Mouse (Mus musculus): ENCODE results near the gene Saxo1. TPM values are rescaled to one million over a fixed set of nuclear protein-coding genes. Genes with fewer than 3 reads are reported as not detected.

The Saxo1 gene
- total and polyA plus RNA-seq, 3 experiments = 0.16 TPM; not detected in 2

GRCm38 (mm10) chr4:86396672-86397288, 161.3 kb downstream of the Saxo1 start:
- Histone ChIP-seq H3K27ac (0 out of 2 replicates have a peak overlapping the region, but pooled peaks have one; percentile 47), H3K9ac (ENCODE audit: low read depth, low read length) (no peak overlapping the region), H3K4me3 (no peak overlapping the region), H3K36me3 (ENCODE audit: control insufficient read depth, insufficient read depth, low read length) (peaks cover 8% of the 10 kb centered on the region), H3K79me2 (replicated peaks; ENCODE audit: control insufficient read depth, insufficient read depth, low read length) (no peaks in the 10 kb centered on the region), H3K27me3 (ENCODE audit: control insufficient read depth, insufficient read depth, low read length) (no peaks in the 10 kb centered on the region), H3K4me1 (ENCODE audit: control insufficient read depth, insufficient read depth, low read length) (peaks cover 6% of the 10 kb centered on the region; the same call in 1 of the 2 replicates)
- intact Hi-C loops (cut with DNase I) = loop anchor here (5.0 kb wide), 2 partner anchors 89 to 91 kb away; no protein-coding TSS in a partner anchor
- DNase-seq = peak in 1 of 2 experiments; percentile 12
- TF ChIP-seq EP300 (IDR thresholded peaks at IDR 0.05; ENCODE audit: insufficient read depth, low read depth, low read length) (no peak), CTCF (IDR thresholded peaks at IDR 0.05) (no peak), POLR2A (IDR thresholded peaks at IDR 0.05; ENCODE audit: insufficient read depth, low read depth, low read length) (no peak)
- WGBS = 44% methylated on average over 7 of the region's 7 CpGs

- TF ChIP-seq EP300 (IDR thresholded peaks at IDR 0.05; ENCODE audit: insufficient read depth, low read depth, low read length) (no peak), CTCF (IDR thresholded peaks at IDR 0.05) (0 out of 2 replicates have a peak, but pooled peaks have one; percentile 6), POLR2A (IDR thresholded peaks at IDR 0.05; ENCODE audit: insufficient read depth, low read depth, low read length) (no peak)
- intact Hi-C loops (cut with DNase I) = loop anchor here (5.0 kb wide), 2 partner anchors 88 to 92 kb away; no protein-coding TSS in a partner anchor
- Histone ChIP-seq H3K36me3 (ENCODE audit: control insufficient read depth, insufficient read depth, low read length) (peaks cover 8% of the 10 kb centered on the region), H3K79me2 (replicated peaks; ENCODE audit: control insufficient read depth, insufficient read depth, low read length) (no peaks in the 10 kb centered on the region), H3K4me1 (ENCODE audit: control insufficient read depth, insufficient read depth, low read length) (peaks cover 8% of the 10 kb centered on the region), H3K9ac (ENCODE audit: low read depth, low read length) (no peak overlapping the region), H3K27ac (peak overlapping the region; percentile 47), H3K27me3 (ENCODE audit: control insufficient read depth, insufficient read depth, low read length) (no peaks in the 10 kb centered on the region), H3K4me3 (no peak overlapping the region)
- DNase-seq = peak in 1 of 2 experiments; percentile 42
- 63% methylated on average over 6 of the region's 6 CpGs for WGBS
These were observed 162.5 kb downstream of the Saxo1 start for GRCm38 (mm10) chr4:86395636-86396035.

Other genes starting within 250 kb of the Saxo1 start
- gene Rraga, start 17.3 kb upstream of the Saxo1 start, total RNA-seq (2021) = 10 to 100 TPM; 55.3 to 65.5 TPM
- 29.3 and 35.2 TPM in 2 replicates for gene Rraga, start 17.3 kb upstream of the Saxo1 start, polyA plus RNA-seq (2012; rRNA removed)
- 1 to 10 TPM; 4.7 to 5.5 TPM for gene Haus6, start 53.7 kb upstream of the Saxo1 start, total RNA-seq (2021)
- 1.3 and 1.8 TPM in 2 replicates for gene Haus6, start 53.7 kb upstream of the Saxo1 start, polyA plus RNA-seq (2012; rRNA removed)
- 100 to 1,000 TPM; 115 to 120 TPM for gene Plin2, start 111.7 kb upstream of the Saxo1 start, total RNA-seq (2021)
- 89.4 and 117 TPM in 2 replicates for gene Plin2, start 111.7 kb upstream of the Saxo1 start, polyA plus RNA-seq (2012; rRNA removed)
- gene Dennd4c, start 190.2 kb upstream of the Saxo1 start, total RNA-seq (2021) = 10 to 100 TPM; 36.0 to 36.3 TPM
- gene Dennd4c, start 190.2 kb upstream of the Saxo1 start, polyA plus RNA-seq (2012; rRNA removed) = 7.1 and 12.4 TPM in 2 replicates

Measured in heart, adult 2 months (tissue).